Mouse (Mus musculus): Measurements from ENCODE around the gene Cnnm2. TPM values are rescaled to one million over a fixed set of nuclear protein-coding genes. Genes with fewer than 3 reads are reported as not detected.

The Cnnm2 gene
- polyA plus RNA-seq, 1 experiment from 2014 or later = 2.1 TPM

DNA sequence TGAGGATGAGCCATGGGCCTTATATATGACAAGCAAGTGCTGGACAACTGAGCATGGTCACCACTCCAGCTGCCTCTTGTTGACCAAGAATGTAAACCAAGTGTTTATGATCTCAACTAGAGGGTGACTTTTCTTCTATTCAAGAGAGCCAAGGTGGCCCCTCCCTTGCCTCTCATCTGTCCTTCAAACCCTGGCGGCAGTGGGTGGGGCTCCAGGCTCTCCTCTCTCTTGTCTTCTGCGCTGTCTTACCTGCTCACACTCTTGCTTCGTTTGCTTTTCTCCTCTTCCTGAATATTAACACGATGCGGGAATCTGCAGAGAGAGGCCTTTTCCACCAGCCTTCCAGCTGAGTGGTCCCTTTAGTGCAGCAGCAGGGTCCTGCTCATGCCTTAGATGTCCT is 22.6 kb downstream of the Cnnm2 start:
- H3K36me3 ChIP-seq (ENCODE audit: control insufficient read depth, insufficient read depth, low read length) = no peaks in the 10 kb centered on the region
- H3K9ac ChIP-seq (ENCODE audit: low read depth, low read length) = no peak overlapping the region
- H3K4me2 ChIP-seq (ENCODE audit: low read depth, low read length) = peak overlapping the region; percentile 14
- 0 out of 2 replicates have a peak, but pooled peaks cover 6% of the 10 kb centered on the region for H3K4me1 ChIP-seq (ENCODE audit: control insufficient read depth, insufficient read depth, low read length)
- H3K27ac ChIP-seq (ENCODE audit: low read length) = peak overlapping the region; percentile 60
- ATAC-seq = peak; percentile 72
- no peak overlapping the region for H3K4me3 ChIP-seq (ENCODE audit: low read length)
- H3K27me3 ChIP-seq (replicated peaks; ENCODE audit: control insufficient read depth, insufficient read depth, low read length) = no peaks in the 10 kb centered on the region
- WGBS = 59% methylated on average over 5 of the region's 5 CpGs
- no peaks in the 10 kb centered on the region for H3K9me3 ChIP-seq (ENCODE audit: control insufficient read depth, low read length)

DNA sequence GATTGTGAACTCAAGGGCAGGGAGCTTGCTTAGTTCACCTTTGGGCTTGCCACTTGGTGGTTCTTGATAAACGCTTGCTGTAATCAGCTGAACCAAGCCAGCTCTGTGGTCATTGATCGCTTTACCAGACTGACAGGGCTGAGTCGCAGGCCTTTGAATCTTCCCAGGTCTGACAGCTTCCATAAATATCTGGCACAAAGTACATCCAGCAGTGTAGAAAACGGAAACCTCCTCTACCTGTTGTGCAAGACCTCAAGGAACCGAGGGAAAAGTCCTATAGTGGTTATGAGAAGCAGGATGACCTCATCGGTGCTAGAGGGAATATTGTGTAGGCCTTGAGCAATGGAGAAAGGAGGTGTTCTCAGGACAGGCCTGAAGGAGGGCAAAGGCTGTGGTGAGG is 23.1 kb downstream of the Cnnm2 start:
- Histone ChIP-seq H3K9me3 (ENCODE audit: control insufficient read depth, low read length) (no peaks in the 10 kb centered on the region), H3K9ac (ENCODE audit: low read depth, low read length) (no peak overlapping the region), H3K36me3 (ENCODE audit: control insufficient read depth, insufficient read depth, low read length) (no peaks in the 10 kb centered on the region), H3K4me1 (ENCODE audit: control insufficient read depth, insufficient read depth, low read length) (0 out of 2 replicates have a peak, but pooled peaks cover 6% of the 10 kb centered on the region), H3K4me2 (ENCODE audit: low read depth, low read length) (no peak overlapping the region; the same call in 1 of the 2 replicates), H3K4me3 (ENCODE audit: low read length) (no peak overlapping the region), H3K27me3 (replicated peaks; ENCODE audit: control insufficient read depth, insufficient read depth, low read length) (no peaks in the 10 kb centered on the region), H3K27ac (ENCODE audit: low read length) (peak overlapping the region; percentile 60)
- ATAC-seq = peak; percentile 96
- WGBS = 56% methylated on average over 6 of the region's 6 CpGs

DNA sequence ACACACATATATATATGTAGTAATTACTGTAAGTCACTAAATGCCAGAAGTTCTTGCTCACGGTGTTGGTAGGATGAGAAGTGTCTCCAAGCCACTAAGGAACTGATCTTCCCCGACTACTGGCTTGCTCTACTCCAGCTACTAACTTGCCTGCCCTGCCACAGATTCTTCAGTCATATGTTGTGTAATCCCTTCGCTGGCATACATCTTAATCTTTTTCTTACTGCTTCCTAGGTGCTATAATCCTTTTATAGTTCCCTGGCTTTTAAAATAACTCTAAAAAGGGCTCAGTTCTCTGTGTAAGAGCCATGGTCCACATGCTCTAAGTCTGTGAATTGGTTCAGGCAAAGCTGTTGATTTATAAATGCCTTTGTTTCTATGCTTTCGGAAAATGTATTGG is 24.2 kb downstream of the Cnnm2 start:
- no peaks in the 10 kb centered on the region for H3K36me3 ChIP-seq (ENCODE audit: control insufficient read depth, insufficient read depth, low read length)
- ATAC-seq = no peak
- 0 out of 2 replicates have a peak, but pooled peaks cover 6% of the 10 kb centered on the region for H3K4me1 ChIP-seq (ENCODE audit: control insufficient read depth, insufficient read depth, low read length)
- no peak overlapping the region for H3K4me2 ChIP-seq (ENCODE audit: low read depth, low read length)
- 85% methylated on average over 4 of the region's 4 CpGs for WGBS
- H3K9ac ChIP-seq (ENCODE audit: low read depth, low read length) = no peak overlapping the region
- no peak overlapping the region for H3K4me3 ChIP-seq (ENCODE audit: low read length)
- H3K27ac ChIP-seq (ENCODE audit: low read length) = no peak overlapping the region
- no peaks in the 10 kb centered on the region for H3K9me3 ChIP-seq (ENCODE audit: control insufficient read depth, low read length)
- H3K27me3 ChIP-seq (replicated peaks; ENCODE audit: control insufficient read depth, insufficient read depth, low read length) = no peaks in the 10 kb centered on the region

DNA sequence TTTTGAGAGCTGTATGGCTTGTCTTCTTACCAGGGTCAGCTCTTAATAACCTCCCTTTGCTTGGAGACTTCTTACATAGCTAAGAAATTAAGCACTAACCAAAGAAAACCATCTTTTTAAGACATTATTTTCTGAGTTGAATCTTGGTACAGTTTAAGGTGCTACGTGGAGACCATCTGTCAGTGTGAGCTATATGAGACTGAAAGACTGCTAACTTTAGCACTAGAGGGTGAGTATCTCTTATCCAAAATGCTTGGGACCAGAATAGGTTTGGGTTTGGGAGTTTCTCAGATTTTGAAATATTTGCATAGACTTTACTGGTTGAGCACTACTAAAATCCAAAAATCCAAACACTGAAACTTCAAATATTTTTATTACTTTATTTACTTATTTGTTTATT is 28.4 kb downstream of the Cnnm2 start:
- no peak for ATAC-seq
- Histone ChIP-seq H3K4me1 (ENCODE audit: control insufficient read depth, insufficient read depth, low read length) (no peaks in the 10 kb centered on the region), H3K9me3 (ENCODE audit: control insufficient read depth, low read length) (no peaks in the 10 kb centered on the region), H3K27me3 (replicated peaks; ENCODE audit: control insufficient read depth, insufficient read depth, low read length) (no peaks in the 10 kb centered on the region), H3K4me3 (ENCODE audit: low read length) (no peak overlapping the region), H3K27ac (ENCODE audit: low read length) (no peak overlapping the region), H3K9ac (ENCODE audit: low read depth, low read length) (no peak overlapping the region), H3K4me2 (ENCODE audit: low read depth, low read length) (no peak overlapping the region), H3K36me3 (ENCODE audit: control insufficient read depth, insufficient read depth, low read length) (no peaks in the 10 kb centered on the region)
- 90% methylated on average over 1 of the region's 1 CpGs for WGBS

DNA sequence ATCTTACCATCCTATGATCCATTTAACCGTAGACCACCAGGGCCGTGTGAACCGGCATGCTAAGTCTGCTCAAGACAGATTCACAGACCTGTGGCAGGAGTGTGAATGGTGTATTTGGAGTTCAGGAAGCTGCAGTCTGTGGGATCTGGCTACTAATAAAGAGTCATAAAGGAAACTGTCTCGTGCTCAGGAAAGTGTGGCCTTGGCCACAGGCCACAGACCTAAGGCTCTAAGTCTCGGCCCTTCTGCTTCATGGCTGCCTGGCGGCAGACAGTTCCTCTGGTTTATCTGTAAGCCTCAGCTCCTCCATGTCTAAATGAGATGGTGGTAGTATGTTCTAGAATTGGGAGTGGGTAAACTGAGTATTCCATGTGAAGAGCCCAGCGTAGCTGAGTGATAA is 30.0 kb downstream of the Cnnm2 start:
- H3K4me1 ChIP-seq (ENCODE audit: control insufficient read depth, insufficient read depth, low read length) = no peaks in the 10 kb centered on the region
- ATAC-seq = no peak
- no peak overlapping the region for H3K4me2 ChIP-seq (ENCODE audit: low read depth, low read length)
- H3K36me3 ChIP-seq (ENCODE audit: control insufficient read depth, insufficient read depth, low read length) = no peaks in the 10 kb centered on the region
- H3K9ac ChIP-seq (ENCODE audit: low read depth, low read length) = no peak overlapping the region
- H3K9me3 ChIP-seq (ENCODE audit: control insufficient read depth, low read length) = no peaks in the 10 kb centered on the region
- H3K4me3 ChIP-seq (ENCODE audit: low read length) = no peak overlapping the region
- H3K27me3 ChIP-seq (replicated peaks; ENCODE audit: control insufficient read depth, insufficient read depth, low read length) = no peaks in the 10 kb centered on the region
- H3K27ac ChIP-seq (ENCODE audit: low read length) = no peak overlapping the region
- WGBS = 89% methylated on average over 7 of the region's 7 CpGs

DNA sequence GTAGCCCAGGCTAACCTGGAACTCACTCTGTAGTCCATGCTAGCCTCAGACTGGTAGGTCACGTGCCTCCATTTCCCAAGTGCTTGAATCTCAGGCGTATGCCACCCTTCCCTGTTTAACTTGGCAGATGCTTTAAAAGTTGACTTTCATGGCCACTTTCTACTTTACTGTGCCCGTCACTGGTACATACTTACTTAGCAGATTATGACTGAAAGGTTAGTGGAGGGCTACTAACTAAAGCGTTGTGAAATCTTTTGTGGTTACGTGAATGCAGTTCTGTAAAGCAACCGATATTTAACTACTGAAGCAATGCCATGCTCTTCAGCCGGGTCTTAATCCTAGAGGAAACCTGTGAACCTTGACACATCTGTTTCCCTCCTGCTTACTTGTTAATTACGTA is 30.5 kb downstream of the Cnnm2 start:
- Histone ChIP-seq H3K9ac (ENCODE audit: low read depth, low read length) (no peak overlapping the region), H3K27ac (ENCODE audit: low read length) (no peak overlapping the region), H3K36me3 (ENCODE audit: control insufficient read depth, insufficient read depth, low read length) (no peaks in the 10 kb centered on the region), H3K4me2 (ENCODE audit: low read depth, low read length) (no peak overlapping the region), H3K9me3 (ENCODE audit: control insufficient read depth, low read length) (no peaks in the 10 kb centered on the region), H3K4me3 (ENCODE audit: low read length) (no peak overlapping the region), H3K27me3 (replicated peaks; ENCODE audit: control insufficient read depth, insufficient read depth, low read length) (no peaks in the 10 kb centered on the region), H3K4me1 (ENCODE audit: control insufficient read depth, insufficient read depth, low read length) (no peaks in the 10 kb centered on the region)
- ATAC-seq = no peak
- WGBS = 79% methylated on average over 8 of the region's 8 CpGs

DNA sequence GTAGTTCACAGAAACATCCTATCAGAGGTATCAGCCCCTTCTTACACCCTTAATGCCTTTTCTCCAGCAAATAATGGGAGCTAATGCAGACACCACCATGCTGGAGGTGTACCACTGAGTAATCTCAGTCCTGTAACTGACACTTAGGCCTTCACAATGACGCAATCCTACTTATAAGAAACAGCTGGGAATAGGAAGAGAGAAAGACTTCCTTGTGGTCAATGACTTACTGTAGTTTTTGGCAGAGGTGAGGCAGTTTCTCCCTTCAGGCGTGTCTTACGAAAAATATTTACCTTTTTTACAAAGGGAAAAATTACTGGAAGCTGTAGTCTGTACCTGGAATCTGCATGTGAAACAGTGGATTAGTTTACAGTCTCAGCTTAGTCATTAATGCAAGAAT is 31.1 kb downstream of the Cnnm2 start:
- no peak for ATAC-seq
- Histone ChIP-seq H3K27me3 (replicated peaks; ENCODE audit: control insufficient read depth, insufficient read depth, low read length) (no peaks in the 10 kb centered on the region), H3K4me3 (ENCODE audit: low read length) (no peak overlapping the region), H3K4me2 (ENCODE audit: low read depth, low read length) (no peak overlapping the region), H3K27ac (ENCODE audit: low read length) (no peak overlapping the region), H3K9ac (ENCODE audit: low read depth, low read length) (no peak overlapping the region), H3K36me3 (ENCODE audit: control insufficient read depth, insufficient read depth, low read length) (no peaks in the 10 kb centered on the region), H3K4me1 (ENCODE audit: control insufficient read depth, insufficient read depth, low read length) (no peaks in the 10 kb centered on the region), H3K9me3 (ENCODE audit: control insufficient read depth, low read length) (no peaks in the 10 kb centered on the region)
- WGBS = 83% methylated on average over 3 of the region's 3 CpGs

DNA sequence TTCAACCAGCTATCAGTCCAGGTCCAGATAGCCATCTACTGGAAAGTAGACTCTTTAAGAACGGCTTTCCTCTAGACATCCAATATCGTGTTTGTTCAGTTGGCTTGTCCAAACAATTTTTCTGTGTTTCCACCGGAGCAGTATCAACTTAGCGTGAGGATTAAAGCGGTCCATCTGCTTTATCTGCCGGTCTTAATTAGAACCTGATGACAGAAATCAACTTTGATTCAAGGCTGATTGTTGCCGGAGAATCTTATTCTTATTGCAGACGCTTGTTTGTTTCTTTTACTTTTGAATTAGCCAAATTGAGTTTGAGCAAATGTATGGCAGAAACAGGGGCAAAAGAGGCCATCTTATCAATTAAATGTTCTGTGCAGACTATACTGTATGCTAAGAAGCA is 32.8 kb downstream of the Cnnm2 start:
- Histone ChIP-seq H3K9me3 (ENCODE audit: control insufficient read depth, low read length) (no peaks in the 10 kb centered on the region), H3K36me3 (ENCODE audit: control insufficient read depth, insufficient read depth, low read length) (no peaks in the 10 kb centered on the region), H3K27ac (ENCODE audit: low read length) (no peak overlapping the region), H3K27me3 (replicated peaks; ENCODE audit: control insufficient read depth, insufficient read depth, low read length) (no peaks in the 10 kb centered on the region), H3K4me2 (ENCODE audit: low read depth, low read length) (no peak overlapping the region), H3K4me3 (ENCODE audit: low read length) (no peak overlapping the region), H3K4me1 (ENCODE audit: control insufficient read depth, insufficient read depth, low read length) (no peaks in the 10 kb centered on the region), H3K9ac (ENCODE audit: low read depth, low read length) (no peak overlapping the region)
- whole genome bisulfite sequencing = 62% methylated on average over 8 of the region's 8 CpGs
- ATAC-seq = no peak

DNA sequence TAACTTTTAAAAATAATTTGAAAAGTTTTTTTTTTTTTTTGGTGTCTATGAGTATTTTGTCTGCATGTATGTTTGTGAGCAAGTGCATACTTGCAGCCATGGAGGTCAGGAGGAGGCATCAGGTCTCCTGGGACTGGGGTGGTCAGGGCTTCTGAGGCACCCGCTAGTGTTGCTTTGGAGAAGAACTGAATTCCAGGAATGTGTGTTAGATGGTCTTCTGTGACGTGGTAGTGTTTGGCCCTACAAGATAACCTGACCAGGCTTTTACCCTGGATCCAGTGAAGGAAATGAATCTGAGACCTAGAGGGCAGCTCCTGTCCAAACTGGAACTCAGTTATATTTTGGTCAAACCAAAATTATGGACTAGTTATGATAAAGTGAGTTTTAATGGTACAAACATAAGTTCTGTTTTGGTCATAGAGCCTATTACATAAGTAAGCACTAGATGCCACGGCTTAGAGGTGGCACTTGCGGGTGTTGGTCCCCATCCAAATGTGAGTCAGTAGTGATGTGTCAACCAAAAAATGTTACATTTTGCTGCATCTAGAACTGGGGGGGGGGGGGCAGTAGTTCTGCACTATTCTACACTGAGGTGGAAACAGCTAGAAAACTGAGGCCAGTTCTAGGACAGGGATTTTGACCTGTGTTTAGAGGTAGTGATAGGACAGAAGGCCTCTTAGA is 38.6 kb downstream of the Cnnm2 start:
- H3K27me3 ChIP-seq (replicated peaks; ENCODE audit: control insufficient read depth, insufficient read depth, low read length) = no peaks in the 10 kb centered on the region
- ATAC-seq = no peak
- WGBS = 88% methylated on average over 4 of the region's 4 CpGs

DNA sequence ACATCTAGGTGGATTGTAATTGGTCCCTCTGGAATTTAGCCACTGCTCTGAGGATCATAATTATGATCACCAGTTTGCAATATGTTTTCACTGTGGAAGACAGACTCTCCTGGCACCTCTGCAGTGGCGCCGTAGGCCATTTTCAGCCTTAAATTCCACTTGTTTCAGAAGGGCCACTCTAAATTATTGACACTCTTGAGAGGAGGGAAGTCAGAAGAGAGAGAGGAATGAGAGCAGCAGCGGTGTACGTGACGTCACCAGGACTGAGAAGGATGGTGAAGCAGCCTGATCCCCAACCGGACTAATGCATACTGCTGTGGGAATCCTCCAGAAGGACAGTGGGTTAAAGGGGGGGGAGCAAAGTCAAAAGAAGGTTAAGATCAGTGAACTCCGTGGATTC is 40.1 kb downstream of the Cnnm2 start:
- Histone ChIP-seq H3K9ac (ENCODE audit: low read depth, low read length) (no peak overlapping the region), H3K27me3 (replicated peaks; ENCODE audit: control insufficient read depth, insufficient read depth, low read length) (no peaks in the 10 kb centered on the region), H3K4me2 (ENCODE audit: low read depth, low read length) (no peak overlapping the region), H3K4me3 (ENCODE audit: low read length) (no peak overlapping the region), H3K27ac (ENCODE audit: low read length) (no peak overlapping the region), H3K36me3 (ENCODE audit: control insufficient read depth, insufficient read depth, low read length) (no peaks in the 10 kb centered on the region), H3K9me3 (ENCODE audit: control insufficient read depth, low read length) (no peaks in the 10 kb centered on the region), H3K4me1 (ENCODE audit: control insufficient read depth, insufficient read depth, low read length) (no peaks in the 10 kb centered on the region)
- WGBS = 88% methylated on average over 7 of the region's 7 CpGs
- ATAC-seq = no peak

More for the DNA sequence above, 38.6 kb downstream of the Cnnm2 start:
- Histone ChIP-seq H3K9me3 (ENCODE audit: control insufficient read depth, low read length) (no peaks in the 10 kb centered on the region), H3K4me3 (ENCODE audit: low read length) (no peak overlapping the region), H3K9ac (ENCODE audit: low read depth, low read length) (no peak overlapping the region), H3K27ac (ENCODE audit: low read length) (no peak overlapping the region), H3K4me1 (ENCODE audit: control insufficient read depth, insufficient read depth, low read length) (no peaks in the 10 kb centered on the region), H3K4me2 (ENCODE audit: low read depth, low read length) (no peak overlapping the region), H3K36me3 (ENCODE audit: control insufficient read depth, insufficient read depth, low read length) (no peaks in the 10 kb centered on the region)
